Mouse (Mus musculus): Measurements from ENCODE around the gene Rpl3.

The Rpl3 gene

DNA sequence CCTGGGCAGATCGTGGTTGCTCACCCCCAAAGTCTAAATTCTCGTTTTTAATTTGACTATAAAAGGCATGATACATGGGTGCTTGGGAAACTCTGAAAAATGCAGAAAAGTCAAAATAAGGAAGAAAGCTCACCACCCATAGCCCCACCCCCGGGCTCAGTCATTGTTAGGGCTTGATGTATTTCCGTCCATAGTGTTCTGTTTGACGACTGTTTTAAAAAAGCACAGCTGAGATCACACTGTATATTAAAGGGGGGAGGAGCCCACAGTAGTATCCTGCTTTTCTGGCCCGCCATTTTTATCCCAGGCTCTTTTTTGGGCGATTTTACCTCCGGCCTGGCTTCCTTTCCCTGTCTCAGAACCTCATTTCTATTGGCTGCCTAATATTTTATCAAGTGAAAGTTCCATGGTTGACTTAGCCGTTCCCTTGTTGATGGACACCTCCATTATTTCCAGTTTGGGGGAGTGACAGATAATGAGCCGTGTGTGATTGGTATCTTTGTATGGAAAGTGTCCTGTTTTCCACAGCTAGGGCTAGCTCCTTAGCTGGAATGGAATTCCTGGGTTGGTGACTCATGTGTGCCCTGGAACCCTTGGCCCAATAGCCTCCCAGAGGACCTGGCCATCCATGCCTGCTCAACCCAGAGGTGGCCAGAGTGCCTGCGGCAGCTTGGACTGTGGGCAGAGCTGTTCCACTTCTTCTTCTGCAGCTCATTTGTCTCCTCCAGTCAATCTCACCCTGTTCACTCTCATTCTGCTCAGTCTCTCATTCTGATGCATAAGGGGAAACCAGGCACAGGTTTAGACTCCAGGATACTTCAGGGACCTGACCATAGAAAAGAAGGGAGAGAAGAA is 54.2 kb downstream of the Rpl3 start:
- no peak for DNase-seq (ENCODE audit: extremely low read depth, low read depth)

DNA sequence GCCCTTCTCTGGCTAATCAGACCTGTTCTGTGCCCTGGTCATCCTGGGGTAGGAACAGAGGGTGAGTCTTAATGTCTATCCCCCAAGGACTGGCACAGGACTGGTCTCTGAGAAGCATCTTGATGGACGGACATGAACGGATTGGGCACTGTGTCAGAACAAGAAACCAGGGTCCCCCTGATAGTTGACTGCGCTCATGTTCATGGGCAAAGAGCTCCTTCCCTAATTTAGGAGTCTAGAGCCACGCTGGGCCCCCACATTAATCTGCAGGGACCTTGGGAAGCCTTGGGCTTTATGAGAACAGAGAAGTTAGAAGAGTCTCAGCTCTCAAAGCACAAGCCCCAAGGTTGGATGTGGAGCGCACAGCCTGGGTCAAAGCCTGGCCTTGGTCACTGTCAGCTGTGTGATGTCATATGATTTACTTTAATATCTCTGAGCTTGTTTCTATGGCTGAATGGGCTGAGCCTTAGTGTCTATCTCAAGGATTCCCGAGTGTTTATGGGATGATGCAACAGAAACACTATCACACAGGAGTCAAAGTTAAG is 56.3 kb downstream of the Rpl3 start:
- DNase-seq (ENCODE audit: extremely low read depth, low read depth), result no peak

DNA sequence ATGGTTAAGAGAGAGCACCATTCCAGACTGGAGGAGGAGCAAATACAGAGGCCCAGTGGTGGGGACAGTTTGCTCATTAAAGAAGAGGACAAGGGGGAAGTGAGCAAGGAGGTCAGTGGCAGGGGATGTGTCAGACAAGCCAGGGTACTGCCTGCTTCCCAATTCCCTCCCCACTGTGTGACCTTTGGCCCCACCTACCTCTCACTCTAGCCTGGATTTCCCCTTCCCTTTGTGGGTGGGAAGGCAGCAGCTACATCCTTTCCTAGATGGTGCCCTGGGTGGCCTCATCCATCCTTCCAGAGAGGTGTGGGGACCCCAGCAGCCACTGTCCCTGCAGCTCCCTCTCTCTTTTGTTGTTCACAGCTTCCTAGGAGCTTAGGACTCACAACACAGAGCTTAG is 56.8 kb downstream of the Rpl3 start:
- no peak for DNase-seq (ENCODE audit: extremely low read depth, low read depth)

DNA sequence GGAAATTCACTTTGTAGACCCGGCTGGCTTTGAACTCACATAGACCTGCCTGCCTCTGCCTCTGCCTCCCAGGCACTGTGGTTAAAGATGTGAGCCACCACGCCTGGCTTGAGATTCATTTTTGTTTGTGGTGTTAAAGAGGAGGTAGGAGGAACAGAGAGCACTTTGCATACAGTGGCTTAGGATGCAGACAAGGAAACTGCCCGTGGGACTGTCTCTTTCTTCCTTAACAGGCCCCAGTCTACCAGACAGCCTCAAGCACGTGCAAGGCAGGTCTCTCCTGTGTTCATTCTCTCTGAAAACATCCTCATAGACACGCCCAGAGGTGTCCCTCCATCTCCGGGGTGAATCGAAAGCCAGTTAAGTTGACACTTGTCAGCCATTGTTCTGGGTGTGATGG is 57.3 kb downstream of the Rpl3 start:
- no peak for DNase-seq (ENCODE audit: extremely low read depth, low read depth)

DNA sequence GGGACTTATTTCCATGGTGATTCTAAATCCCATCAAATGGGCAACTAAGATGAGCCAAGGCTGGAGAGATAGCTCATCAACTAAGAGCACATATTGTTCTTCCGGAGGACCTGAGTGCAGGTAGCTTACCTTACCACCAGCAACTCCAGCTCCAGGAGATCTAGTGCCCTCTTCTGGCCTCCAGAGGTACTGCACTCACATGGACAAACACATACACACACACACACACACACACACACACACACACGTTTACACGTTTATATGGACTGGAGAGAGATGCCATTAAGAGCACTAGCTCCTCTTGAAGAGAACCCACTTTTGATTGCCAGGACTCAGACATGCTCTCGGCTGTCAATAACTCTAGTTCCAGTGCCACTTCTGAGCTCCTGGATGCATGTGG is 60.5 kb downstream of the Rpl3 start:
- DNase-seq (ENCODE audit: extremely low read depth, low read depth), result no peak

DNA sequence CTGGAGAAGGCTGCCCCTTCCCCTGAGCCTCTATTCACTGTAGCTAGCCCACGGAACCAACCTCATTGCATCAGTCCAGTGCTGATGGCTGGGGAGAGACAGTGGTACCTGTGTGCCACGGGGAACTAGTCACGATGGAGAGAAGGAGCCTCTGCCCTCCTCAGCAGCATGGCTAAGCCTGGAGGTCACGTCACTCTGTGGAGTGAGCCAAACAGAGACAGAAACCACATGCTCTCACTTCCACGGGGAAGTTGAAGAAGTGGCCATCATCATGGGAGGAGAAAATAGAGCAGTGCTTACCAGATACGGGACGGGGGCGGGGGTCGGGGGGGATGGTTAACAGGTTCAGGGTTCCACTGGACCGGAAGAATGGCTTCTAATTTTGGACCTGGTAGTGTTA is 61.3 kb downstream of the Rpl3 start:
- no peak for DNase-seq (ENCODE audit: extremely low read depth, low read depth)

DNA sequence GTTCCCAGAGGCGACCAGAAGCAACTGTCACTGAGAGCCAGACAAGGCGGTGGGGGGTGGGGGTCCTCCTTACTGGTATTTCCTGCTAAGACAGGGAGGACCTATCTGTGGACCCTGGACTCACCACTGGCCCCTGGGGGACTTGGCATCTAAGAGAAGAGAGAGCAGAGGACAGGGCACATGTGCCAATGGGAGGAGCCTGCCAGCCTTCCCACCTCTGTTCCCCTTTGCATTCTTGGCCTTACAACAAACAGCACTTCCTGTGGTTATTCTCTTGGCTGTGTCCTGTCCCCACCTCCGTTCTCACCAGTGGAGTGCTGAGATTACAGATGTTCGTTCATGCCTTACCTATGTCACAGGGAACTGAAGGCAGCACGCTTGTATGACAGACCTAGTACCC is 62.8 kb downstream of the Rpl3 start:
- no peak for DNase-seq (ENCODE audit: extremely low read depth, low read depth)

All from MEL-GATA-1-ER (cell line).